Mouse (Mus musculus): ENCODE data around the gene Aco2. TPM values are rescaled to one million over a fixed set of nuclear protein-coding genes. Genes with fewer than 3 reads are reported as not detected.
"Not testable (repeated sequence)": the region's sequence is repeated elsewhere in the genome, so short reads cannot be mapped to it uniquely, and the experiment has no call there.

The Aco2 gene
- total RNA-seq, 4 experiments from 2014 or later, result 1,068 to 1,166 (median 1,137) TPM

DNA sequence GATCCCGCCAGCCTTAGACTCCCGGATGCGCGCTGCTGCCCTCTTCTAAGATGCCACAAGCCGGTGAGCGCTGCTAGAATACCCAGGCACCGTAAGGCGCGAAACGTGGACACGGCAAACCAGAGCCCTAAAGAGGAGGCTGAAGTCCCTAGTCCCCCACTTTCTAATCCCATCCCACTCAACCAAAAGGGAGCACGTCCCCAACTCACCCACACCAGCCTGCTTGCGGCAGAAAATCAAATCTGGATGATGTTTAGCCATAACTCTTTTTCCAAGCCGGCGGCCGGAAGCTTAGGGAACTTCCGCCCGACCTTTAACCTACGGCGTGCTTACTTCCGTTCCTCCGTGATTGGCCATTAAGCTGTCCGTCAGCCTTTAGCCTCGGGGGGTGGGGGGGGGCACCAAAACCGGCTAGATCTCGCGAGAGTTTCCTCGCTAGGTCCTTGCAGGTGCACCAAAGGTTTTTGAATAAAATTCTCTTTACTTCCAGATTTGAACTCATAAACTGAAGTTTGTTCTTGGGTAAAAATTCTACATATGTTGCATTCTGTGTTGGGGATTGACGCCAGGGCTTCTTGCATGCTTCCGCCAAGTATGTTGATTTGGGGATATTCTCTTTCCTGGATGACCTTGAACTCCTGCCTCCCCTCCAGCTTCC is 376 bp upstream of the Aco2 start, which contains the start of gene Phf5a:
Phf5a (minus strand) TSS at position 308 of the 658 bp plus-strand sequence.
- DNase-seq (ENCODE audit: low spot score in 2 of 2), result peak; percentile 72 to 76

DNA sequence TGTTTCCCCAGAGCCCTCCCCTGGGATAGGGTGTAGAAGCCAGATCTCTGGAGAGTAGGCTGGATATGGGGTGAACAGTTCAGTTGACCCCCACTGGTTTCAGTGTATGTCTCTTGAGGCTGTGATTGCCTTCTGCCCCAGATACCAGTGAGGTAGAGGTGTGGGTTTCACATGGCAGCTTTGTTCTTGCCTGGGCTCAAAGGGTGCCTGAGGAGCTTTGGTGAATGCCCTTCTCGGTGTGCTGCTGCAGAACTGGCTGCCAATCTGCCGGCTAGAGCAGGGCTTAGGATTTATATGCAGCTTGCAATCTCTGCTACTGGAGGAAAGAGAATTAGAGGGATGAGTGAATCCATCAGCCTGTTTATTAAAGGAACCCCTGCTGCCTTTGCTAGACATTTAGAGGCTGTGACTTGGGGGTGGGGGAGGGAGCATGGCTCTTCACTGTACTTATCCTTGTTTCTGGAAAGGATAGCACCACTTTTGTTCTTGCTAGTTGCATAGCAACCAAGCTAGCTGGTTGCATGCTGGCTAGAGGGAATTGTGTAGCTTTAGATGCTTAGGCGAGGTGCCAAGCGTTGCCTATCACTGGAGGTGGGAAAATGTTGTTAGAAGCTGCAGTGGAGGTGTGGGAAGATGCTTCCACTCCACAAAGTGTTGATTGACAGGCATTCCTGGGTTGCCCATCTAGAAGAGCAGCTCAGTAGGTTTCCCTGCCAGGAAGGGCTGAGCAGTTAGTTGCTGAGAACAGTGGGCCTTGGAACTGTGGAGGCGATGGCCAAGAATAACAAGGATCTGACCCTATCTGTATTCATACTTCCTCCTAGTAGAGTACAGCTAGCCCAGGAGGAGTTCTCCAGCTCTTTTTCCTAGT is 7.7 kb downstream of the Aco2 start:
- DNase-seq (ENCODE audit: low spot score in 2 of 2), result no peak

DNA sequence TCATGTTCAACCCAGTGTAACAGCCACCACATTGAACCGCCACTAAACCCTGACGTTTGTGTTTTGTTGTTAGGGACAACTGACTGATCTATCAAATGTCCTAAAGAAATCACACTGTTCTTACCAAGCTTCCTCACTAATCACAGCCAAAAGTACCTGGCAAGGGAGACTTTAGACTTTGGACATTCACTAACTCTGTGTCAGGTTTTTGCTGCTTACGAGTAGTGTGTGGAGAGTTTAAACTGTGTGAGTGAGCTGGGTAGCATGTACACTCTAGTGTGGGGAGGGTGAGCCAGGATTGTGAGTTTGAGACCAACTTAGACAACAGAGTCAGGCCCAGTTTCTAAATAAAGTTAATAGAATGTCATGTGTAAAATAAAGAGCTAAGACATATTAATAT is 10.2 kb downstream of the Aco2 start:
- DNase-seq (ENCODE audit: low spot score in 2 of 2), result no peak

DNA sequence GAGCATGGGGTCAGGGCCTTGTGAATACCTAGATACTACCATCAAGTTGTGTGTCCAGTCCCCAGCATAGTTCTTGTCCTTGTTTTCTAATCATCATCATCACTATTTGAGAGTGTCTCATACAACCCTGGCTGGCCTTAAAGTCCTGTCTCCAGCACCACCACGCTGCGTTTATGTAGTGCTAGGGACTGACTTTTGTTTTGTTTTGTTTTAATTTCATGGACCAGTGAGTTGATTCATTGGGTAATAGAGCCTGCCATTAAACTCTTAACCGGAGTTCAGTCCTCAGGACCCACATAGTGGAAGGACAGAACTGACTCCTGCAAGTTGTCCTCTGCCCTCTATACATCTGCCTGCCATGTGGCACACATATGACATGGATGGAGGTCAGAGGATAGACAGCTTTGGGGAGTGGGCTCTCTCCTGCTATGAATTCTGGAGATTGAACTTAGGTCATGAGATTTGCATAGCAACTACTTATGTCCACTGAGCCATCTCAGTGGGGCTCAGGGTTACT is 13.4 kb downstream of the Aco2 start:
- DNase-seq (ENCODE audit: low spot score in 2 of 2), result no peak

DNA sequence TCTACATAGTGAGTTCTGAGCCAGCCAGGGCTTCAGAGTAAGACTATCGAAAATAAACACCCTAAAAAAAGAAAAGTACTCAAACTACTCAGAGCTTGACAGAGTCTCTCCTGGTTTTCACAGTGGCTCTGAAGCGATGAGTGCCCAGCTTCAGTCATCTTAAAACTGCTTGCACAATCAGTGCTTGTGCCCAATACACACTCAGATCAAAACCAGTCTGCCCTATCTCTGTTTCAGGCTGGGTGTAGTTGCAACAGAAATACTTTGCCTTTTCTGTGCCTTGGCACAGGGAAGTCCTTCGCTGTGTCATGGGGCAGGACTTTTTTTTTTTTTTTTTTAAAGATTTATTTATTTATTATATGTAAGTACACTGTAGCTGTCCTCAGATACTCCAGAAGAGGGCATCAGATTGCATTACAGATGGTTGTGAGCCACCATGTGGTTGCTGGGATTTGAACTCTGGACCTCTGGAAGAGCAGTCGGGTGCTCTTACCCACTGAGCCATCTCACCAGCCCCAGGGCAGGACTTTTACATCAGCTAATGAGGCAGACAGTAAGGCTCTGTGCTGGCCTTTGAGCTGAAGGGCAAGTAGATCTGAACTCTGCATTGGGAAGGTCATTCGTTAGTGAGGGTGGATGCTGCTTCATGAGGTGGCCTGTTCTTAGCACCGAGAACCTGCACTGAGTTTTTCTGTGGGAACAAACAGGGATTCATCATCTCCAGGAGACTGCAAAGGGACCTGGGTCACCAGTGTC is 14.9 kb downstream of the Aco2 start:
- DNase-seq (ENCODE audit: low spot score in 2 of 2), result no peak

DNA sequence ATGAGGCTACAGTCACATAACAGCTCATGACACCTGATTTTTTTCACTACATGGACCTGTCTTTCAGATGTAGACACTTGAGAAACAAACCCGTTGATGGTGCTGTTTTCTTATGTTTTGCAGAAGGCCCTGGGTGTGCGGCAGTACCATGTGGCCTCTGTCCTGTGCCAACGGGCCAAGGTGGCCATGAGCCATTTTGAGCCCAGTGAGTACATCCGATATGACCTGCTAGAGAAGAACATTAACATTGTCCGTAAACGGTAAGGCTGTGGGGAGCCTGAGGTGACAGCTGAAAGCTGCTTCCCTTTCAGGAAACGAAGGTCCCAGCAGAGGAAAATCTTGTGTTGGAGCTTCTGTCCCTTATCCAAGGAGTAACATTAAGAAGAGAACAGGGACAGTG is 17.1 kb downstream of the Aco2 start:
- peak; percentile 40 to 70 for DNase-seq (ENCODE audit: low spot score in 2 of 2)

DNA sequence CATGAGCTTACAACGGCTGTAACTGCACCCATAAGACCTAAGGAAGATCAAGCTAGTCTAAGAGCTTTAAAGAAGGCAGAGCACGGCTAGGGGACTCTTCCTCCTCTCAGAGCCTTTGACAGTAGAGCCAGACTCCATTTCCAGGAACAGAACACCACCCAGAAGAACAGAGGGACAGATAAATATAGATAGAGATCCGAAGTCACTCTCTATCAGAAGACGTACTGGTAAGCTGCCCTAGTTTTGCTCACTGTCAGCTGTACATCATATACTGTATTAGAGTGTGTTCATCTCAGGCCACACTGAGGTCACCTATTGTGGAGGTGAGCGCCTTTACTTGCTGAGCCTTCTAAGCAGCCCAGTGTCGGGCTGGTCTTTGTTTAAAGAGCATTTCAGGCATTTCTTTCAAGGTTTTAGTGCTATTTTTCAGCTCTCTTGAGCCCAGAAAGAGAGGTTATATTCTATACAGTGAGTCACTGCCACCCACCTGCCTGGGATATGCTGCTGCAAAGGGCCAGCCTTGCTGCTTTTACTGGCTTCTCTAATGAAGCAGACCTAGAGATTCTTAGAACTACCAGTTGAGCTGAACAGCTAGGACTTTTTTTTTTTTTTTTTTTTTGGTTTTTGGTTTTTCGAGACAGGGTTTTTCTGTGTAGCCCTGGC is 19.2 kb downstream of the Aco2 start:
- DNase-seq (ENCODE audit: low spot score in 2 of 2), result no peak

DNA sequence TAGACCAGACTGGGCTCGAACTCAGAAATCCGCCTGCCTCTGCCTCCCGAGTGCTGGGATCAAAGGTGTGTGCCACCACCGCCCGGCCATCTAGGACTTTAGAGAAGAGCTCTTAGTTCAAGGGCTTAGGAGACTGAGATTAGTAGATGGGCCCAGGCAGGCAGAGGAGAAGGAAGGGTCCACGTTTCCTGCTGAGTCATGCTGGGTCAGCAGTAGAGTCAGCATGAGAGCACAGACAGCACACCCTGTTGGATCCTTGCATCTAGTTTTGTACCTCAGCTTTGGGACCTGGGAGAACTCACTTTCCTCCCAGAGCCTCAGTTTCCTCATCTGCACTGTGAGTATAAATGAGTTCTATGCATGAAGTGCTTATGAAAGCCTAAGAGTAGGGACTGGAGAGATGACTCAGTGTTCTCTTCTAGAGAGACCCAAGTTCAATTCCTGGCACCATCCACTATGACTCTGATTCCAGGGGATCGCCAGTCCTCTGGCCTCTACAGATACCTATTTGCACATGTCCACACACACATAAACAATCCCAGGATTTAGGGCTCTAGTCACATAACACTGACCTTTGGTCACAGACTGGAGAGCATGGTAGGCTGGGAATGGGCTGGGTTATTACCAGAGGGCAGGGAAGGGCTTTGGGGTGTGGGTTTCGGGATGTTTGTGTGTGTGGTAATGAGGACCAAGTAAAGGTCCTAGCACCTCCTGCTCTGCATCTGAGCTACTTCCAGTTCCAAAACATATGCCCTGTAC is 19.9 kb downstream of the Aco2 start:
- DNase-seq (ENCODE audit: low spot score in 2 of 2), result no peak

DNA sequence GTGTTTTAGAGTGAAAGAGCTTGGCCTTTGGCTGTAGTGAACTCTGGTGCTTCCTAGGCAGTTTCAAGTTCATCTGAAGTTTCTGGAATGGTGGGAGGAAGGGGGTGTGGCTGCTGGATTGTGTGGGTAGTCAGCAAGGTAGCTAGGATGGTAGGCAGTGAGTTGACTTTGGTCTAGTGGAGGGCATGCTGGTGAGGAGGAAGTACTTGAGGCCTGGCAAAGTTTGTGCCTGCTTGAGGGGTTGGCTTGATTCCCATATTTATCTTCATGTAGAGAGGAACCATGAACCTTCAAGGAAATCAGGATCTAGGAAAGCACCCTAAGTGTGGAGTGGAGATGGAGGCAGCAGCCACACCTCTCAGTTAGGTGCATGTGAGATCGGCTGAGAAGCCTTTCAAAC is 21.9 kb downstream of the Aco2 start:
- DNase-seq (ENCODE audit: low spot score in 2 of 2), result no peak

DNA sequence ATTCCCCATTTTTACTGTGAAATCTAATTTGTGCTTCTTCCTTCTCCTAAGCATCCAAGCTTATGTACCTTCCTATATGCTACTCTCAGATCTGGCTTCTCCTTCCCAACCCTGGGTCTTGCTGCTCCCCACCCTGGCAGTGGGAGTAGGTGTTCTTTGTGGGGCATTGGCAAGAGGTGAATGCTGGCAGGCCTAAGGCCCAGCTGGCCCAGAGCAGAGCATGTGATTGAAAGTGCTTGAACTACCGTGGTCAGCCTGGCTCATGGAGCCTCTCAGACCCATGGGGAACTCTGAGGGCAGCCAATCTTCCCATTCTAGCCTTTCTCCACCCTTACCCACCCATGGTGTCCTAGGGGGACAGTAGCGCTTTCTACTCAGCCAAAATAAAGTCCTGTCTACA is 24.3 kb downstream of the Aco2 start:
- no peak for DNase-seq (ENCODE audit: low spot score in 2 of 2)

DNA sequence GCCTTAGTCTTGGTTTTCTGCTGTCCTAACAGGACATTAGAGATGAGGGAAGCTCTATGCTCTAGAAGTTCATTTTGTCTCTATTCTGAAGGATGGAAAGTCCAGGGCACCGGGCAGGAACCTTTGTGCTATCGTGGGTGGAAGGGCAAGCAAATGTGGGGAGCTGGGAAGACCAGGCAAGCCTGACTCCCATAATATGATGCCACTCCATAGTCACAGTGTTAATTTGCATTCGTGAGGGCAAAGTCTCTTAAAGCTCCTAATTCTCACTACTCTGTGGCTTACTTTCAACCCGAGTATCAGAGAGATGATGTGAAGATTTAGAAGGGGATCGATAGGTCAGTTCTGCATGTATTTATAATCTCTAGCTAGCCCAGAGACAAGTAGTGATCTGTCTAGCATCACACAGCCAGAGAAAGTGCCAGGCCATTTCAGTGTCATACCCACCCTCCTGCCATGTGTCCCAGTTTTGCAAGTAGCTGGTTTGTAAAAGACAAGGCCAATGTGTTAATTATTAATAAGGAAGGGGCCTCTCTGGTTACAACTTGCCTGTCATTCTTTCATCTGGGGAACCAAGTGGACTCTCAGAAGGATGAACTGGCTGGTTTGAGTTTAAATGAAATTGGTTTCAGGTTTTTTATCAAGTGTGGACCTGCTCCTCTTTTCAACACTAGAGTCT is 25.6 kb downstream of the Aco2 start:
- no peak for DNase-seq (ENCODE audit: low spot score in 2 of 2)

DNA sequence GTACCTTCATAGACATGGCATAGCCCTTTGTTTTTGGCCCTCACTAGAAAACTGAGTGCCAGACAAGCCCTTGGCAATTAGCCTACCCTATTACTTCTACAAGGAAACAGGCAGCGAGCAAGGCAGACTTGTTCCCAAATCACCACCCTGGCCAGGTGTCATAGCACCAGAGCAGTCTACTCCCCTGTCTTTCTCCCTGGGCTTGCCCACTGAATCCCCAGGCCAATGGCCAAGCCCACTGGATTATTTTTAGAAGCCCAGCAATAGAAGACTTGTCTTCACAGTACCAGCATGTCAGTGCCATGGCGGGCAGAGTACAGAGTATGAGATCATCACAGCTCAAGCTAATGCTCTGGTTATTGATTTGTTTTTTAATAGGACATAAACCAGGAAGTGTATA is 26.6 kb downstream of the Aco2 start:
- no peak for DNase-seq (ENCODE audit: low spot score in 2 of 2)

DNA sequence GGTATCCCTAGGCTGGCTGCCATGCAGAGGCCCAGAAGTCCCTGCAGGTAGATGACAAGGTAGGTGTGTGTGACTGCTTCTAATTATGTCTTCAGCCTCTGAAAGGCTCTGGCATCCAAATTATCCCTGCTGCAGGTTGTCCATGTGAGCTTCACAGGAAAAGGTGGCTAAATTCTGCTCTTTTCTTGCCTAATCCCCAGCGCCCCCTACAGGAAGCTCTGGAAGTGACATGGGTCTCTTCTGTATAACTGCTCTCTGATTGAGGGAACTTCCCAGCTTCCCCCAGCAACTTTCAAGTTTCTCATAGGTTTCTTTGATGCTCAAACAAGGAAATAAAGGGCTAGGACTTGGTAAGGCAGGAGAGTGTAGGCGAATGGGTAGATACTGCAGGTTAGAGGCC is 32.8 kb downstream of the Aco2 start:
- DNase-seq (ENCODE audit: low spot score in 2 of 2), result peak; percentile 61 to 64

DNA sequence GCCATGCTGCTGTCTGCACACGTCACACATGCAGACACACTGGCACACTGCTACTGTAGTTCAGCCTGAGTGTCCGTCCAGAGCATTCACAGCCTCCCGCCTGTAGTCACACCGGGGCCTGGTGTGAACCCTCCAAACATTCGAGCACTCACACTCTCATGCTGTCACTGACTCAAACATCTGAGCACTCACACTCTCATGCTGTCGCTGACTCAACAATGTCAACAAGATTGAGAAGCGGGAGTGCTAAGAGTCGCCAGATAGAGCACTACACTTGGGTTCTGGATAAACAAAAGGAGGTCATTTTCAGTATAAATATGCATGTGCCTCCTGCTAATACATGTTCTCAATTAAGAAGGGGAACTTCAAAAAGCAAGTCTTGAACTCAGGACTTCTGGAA is 35.8 kb downstream of the Aco2 start:
- DNase-seq (ENCODE audit: low spot score in 2 of 2), result no peak

DNA sequence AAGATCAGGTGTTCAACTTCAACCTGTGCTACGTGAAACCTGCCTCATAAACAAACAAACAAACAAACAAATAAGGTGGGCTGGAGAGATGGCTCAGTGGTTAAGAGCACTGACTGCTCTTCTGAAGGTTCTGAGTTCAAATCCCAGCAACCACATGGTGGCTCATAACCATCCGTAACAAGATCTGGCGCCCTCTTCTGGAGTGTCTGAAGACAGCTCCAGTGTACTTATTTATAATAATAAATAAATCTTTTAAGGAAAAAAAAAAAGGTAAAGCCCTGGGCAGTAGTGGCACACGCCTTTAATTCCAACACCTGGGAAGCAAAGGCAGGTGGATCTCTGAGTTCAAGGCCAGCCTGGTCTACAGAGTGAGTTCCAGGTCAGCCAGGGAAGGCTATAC is 36.7 kb downstream of the Aco2 start:
- not testable (repeated sequence) for DNase-seq (ENCODE audit: low spot score in 2 of 2)

DNA sequence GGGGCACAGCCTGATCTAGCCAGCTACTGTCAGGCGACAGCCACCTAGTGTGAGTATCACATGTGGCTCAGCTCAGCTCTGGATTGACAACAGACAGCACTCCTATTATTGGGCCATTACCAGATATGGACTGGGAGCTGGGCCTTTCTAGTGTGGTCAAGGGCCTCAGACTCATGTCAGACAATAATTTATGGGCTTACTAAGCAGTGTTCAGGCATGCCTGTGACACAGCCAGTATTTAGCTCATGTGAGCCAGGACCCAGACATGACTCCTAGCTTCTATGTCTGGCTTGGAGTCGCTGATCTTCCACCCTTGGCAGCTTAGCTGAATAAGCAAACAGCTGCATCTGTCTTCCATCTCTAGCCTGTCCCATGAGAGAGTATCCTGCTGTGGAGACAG is 40.4 kb downstream of the Aco2 start:
- DNase-seq (ENCODE audit: low spot score in 2 of 2), result peak in 1 of 2 experiments; percentile 34

DNA sequence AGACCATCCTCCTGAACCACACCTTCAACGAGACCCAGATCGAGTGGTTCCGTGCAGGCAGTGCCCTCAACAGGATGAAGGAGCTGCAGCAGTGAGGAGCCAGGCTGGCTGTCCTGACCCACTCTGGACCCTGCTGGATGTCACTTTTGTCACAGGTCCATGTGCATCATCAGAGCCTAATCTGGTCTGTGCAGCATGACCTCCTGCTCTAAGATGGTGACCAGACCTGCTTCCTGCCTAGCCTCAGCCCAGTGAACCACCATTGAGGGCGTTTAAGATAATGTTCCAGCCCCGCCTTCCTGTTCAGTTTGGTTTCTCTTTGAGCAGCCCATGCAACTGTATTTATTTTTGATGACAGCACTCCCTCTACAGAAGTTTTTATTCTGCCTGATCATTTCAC is 42.6 kb downstream of the Aco2 start:
- no peak for DNase-seq (ENCODE audit: low spot score in 2 of 2)

DNA sequence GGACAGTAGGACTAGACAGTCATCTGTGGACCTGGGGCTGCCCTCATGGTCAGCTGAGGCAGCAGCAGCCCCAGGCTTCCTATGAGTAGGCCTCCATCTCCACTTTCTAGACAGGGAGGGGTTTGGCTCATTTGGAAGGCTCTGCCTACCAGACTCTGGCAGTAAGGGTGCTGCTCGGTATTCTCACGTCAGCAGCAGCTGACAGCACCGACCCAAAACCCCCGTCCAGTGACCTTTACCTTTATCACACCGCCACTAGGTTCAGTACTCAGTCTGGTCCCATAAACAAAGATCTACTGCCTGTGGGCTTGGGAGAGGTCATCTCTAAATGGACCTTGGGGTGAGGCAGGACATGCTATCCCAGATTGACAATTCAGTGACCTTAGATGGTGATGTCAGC is 43.6 kb downstream of the Aco2 start:
- no peak for DNase-seq (ENCODE audit: low spot score in 2 of 2)

DNA sequence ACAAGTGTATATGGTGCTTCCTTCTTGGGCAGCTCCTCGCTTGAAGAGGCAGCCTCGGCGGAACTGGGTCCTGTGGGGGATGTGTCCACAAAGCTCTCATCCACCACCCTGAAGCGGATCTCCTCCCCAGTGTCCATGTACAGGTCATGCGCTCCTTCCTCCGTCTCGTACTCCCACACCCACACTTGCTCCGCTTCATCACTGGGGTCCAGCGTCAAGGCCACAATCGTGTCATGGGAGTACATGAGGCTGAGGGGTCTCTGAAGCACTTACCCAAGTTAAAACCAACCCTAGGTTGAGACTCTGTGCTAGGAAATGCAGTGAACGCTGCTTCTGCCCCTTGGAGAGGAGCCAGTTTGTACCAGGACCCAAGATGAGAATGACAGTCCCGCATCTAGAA is 45.1 kb downstream of the Aco2 start:
- no peak for DNase-seq (ENCODE audit: low spot score in 2 of 2)
